Mouse (Mus musculus): Measurements from ENCODE around the gene Ank.

Ank gene

GRCm38 (mm10) chr15:27574992-27575781 lies 108.7 kb downstream of the Ank start:
- DNase-seq (ENCODE audit: low read depth, low spot score), result no peak

- no peak for DNase-seq (ENCODE audit: low read depth, low spot score)
Observed at GRCm38 (mm10) chr15:27575932-27576331, 109.5 kb downstream of the Ank start.

- no peak for DNase-seq (ENCODE audit: low read depth, low spot score)
Observed at GRCm38 (mm10) chr15:27576886-27577285, 110.4 kb downstream of the Ank start.

- no peak for DNase-seq (ENCODE audit: low read depth, low spot score)
Observed at GRCm38 (mm10) chr15:27577915-27578780, 111.7 kb downstream of the Ank start.

- no peak for DNase-seq (ENCODE audit: low read depth, low spot score)
Observed at GRCm38 (mm10) chr15:27578918-27579317, 112.4 kb downstream of the Ank start.

GRCm38 (mm10) chr15:27579853-27580252 lies 113.4 kb downstream of the Ank start:
- no peak for DNase-seq (ENCODE audit: low read depth, low spot score)

- peak; percentile 44 for DNase-seq (ENCODE audit: low read depth, low spot score)
Observed at GRCm38 (mm10) chr15:27580771-27581170, 114.3 kb downstream of the Ank start.

- no peak for DNase-seq (ENCODE audit: low read depth, low spot score)
Observed at GRCm38 (mm10) chr15:27581640-27582039, 115.2 kb downstream of the Ank start.

GRCm38 (mm10) chr15:27582428-27582827 lies 116.0 kb downstream of the Ank start:
- no peak for DNase-seq (ENCODE audit: low read depth, low spot score)

GRCm38 (mm10) chr15:27583042-27583441 lies 116.6 kb downstream of the Ank start:
- peak; percentile 66 for DNase-seq (ENCODE audit: low read depth, low spot score)

GRCm38 (mm10) chr15:27583620-27584019 lies 117.1 kb downstream of the Ank start:
- no peak for DNase-seq (ENCODE audit: low read depth, low spot score)

- no peak for DNase-seq (ENCODE audit: low read depth, low spot score)
Observed at GRCm38 (mm10) chr15:27585466-27586092, 119.1 kb downstream of the Ank start.

- no peak for DNase-seq (ENCODE audit: low read depth, low spot score)
Observed at GRCm38 (mm10) chr15:27586093-27586480, 119.6 kb downstream of the Ank start.

GRCm38 (mm10) chr15:27588087-27588826 lies 121.8 kb downstream of the Ank start:
- no peak for DNase-seq (ENCODE audit: low read depth, low spot score)

- DNase-seq (ENCODE audit: low read depth, low spot score), result no peak
Observed at GRCm38 (mm10) chr15:27590812-27591211, 124.3 kb downstream of the Ank start.

GRCm38 (mm10) chr15:27592620-27593320 lies 126.3 kb downstream of the Ank start:
- no peak for DNase-seq (ENCODE audit: low read depth, low spot score)

GRCm38 (mm10) chr15:27593717-27594116 lies 127.2 kb downstream of the Ank start:
- DNase-seq (ENCODE audit: low read depth, low spot score), result no peak

GRCm38 (mm10) chr15:27594973-27595372 lies 128.5 kb downstream of the Ank start:
- no peak for DNase-seq (ENCODE audit: low read depth, low spot score)

- DNase-seq (ENCODE audit: low read depth, low spot score), result no peak
Observed at GRCm38 (mm10) chr15:27595560-27595959, 129.1 kb downstream of the Ank start.

- DNase-seq (ENCODE audit: low read depth, low spot score), result peak; percentile 66
Observed at GRCm38 (mm10) chr15:27596463-27597140, 130.1 kb downstream of the Ank start.
